Mouse (Mus musculus) limb, embryonic 12.5 days (tissue): ENCODE results near the gene Sin3a. TPM values are rescaled to one million over a fixed set of nuclear protein-coding genes. Genes with fewer than 3 reads are reported as not detected.

Source experiments
- polyA plus RNA-seq: library from polyadenylated mRNA; unstranded; fragments of >200 nt; fragmentation: Nextera tagmentation; extraction: Ambion mirVana; gene quantifications from 2 replicates; pipeline ENCODE4 v1.2.1, GENCODE M21; 2016

Sin3a gene
- polyA plus RNA-seq, 1 experiment from 2014 or later, result 42.1 TPM

Other genes with a start within 250 kb of the Sin3a start
- gene Odf3l1, start 207.4 kb upstream of the Sin3a start, polyA plus RNA-seq, result 0.52 and 0.53 TPM in 2 replicates
- 13.8 and 17.5 TPM in 2 replicates for gene Cspg4, start 207.0 kb upstream of the Sin3a start, polyA plus RNA-seq
- 12.2 and 14.1 TPM in 2 replicates for gene Snx33, start 143.7 kb upstream of the Sin3a start, polyA plus RNA-seq
- gene Imp3, start 134.6 kb upstream of the Sin3a start, polyA plus RNA-seq, result 77.9 and 80.1 TPM in 2 replicates
- gene Snupn, start 121.2 kb upstream of the Sin3a start, polyA plus RNA-seq, result 27.1 and 29.2 TPM in 2 replicates
- 39.2 and 41.7 TPM in 2 replicates for gene Ptpn9, start 77.1 kb upstream of the Sin3a start, polyA plus RNA-seq
- gene Man2c1, start 58.6 kb downstream of the Sin3a start, polyA plus RNA-seq, result 70.7 and 70.8 TPM in 2 replicates
- 7.8 and 8.1 TPM in 2 replicates for gene Neil1, start 76.3 kb downstream of the Sin3a start, polyA plus RNA-seq
- gene Commd4, start 86.3 kb downstream of the Sin3a start, polyA plus RNA-seq, result 77.9 and 91.6 TPM in 2 replicates
- gene Trcg1, start 164.5 kb downstream of the Sin3a start, polyA plus RNA-seq, result not detected in 2 replicates
- 15.3 and 16.3 TPM in 2 replicates for gene 1700017B05Rik, start 190.6 kb downstream of the Sin3a start, polyA plus RNA-seq